Mouse (Mus musculus): ENCODE measurements around the gene Gm6525.

- no peak for TF ChIP-seq POLR2A (IDR thresholded peaks at IDR 0.05; ENCODE audit: low read depth, low read length)
- no peak for TF ChIP-seq CTCF (IDR thresholded peaks at IDR 0.05; ENCODE audit: borderline replicate concordance, insufficient read depth, low read length)
Observed at GRCm38 (mm10) chr3:84220326-84220725, 46.4 kb downstream of the Gm6525 start.
